Mouse (Mus musculus) cerebellum, adult 8-10 months (tissue): ENCODE results near the gene Tubg1.
"Not testable (repeated sequence)": the region's sequence is repeated elsewhere in the genome, so short reads cannot be mapped to it uniquely, and the experiment has no call there.

Experiments used
- DNase-seq: peaks from one replicate; pipeline ENCODE4 v3.0.0; 2022

The Tubg1 gene

DNA sequence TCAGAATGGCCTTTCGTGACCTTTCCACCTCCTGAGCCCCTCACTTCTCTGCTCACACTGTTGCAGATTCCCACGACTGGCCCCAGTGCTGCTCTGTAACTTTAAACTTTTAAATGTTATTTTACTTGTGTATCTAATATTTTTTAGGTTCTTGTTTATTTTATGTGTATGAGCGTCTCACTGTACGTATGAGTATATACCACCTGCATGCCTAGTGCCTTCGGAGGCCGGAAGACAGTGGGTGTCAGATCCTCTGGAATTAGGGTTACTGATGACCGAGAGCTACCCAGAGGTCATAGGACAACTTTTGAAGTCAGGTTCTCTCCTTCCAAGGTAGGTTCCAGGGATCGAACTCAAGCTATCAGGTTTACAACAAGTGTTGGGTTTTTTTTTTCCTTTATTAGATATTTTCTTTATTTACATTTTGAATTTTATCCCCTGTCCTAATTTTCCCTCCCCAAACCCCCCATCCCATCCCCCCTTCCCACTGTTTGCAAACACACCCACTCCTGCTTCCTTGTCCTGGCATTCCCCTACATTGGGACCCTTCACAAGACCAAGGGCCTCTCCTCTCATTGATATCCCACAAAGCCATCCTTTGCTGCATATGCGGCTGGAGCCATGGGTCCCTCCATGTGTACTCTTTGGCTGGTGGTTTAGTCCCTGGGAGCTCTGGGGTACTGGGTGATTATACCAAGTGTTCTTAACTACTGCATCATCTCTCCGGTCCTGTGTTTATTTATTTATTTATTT lies 22.7 kb downstream of the Tubg1 start:
- DNase-seq = no peak

DNA sequence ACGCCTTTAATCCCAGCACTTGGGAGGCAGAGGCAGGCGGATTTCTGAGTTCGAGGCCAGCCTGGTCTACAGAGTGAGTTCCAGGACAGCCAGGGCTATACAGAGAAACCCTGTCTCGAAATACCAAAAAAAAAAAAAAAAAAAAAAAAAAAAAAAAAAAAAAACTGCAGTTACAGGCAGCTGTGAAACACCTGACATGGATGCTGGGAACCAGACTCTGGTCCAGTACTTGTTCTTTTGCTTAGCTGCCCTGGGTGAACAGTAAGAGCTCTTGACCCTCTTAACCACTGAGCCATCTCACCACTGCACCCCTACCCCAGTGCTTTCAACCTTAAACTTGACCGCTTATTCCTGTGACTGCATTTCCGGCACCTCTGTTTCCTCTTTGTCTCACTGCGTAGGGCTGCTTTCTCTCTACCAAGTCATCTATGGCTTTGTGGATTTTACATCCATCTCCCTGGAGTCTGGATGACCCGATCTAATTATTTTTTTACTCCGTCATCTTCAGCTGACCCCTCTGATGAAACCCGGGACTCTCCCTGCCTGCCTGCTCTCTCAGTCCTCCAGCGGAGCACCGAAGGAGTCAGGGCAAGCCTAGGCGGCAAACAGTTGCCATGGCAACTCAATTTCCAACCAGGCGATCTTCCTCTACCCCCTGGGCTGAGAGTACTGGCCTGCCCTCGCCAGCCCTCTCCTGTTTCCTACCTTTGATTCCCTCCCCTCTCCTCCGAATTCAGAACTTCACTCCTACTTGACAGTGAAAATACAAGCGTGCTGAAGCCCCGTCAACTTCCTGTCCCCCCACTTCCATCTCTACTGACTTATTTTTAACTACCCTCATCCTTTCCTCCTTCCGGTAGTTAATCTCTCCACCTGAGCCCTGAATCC lies 23.8 kb downstream of the Tubg1 start:
- DNase-seq = peak; percentile 46

- no peak for DNase-seq
Observed at GRCm38 (mm10) chr11:101146377-101146776, 26.6 kb downstream of the Tubg1 start.

DNA sequence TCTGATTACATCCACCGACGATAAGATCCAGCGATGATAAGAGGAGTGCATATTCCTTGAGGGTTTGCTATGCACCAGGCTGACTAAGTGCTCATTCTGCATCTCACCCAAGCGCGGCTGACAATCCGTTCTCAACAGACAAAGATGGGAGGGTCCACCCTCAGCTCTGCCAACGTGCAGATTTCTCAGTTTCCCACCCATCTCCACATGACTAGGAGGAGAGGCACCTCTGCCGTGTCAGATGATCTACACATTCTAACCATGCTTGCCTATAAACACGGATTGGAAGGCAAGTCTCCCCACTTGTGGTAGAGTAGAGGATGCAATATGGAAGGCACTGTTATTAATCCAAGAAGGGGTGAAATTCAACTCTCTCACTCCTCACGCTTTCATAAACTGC lies 29.0 kb downstream of the Tubg1 start:
- no peak for DNase-seq

DNA sequence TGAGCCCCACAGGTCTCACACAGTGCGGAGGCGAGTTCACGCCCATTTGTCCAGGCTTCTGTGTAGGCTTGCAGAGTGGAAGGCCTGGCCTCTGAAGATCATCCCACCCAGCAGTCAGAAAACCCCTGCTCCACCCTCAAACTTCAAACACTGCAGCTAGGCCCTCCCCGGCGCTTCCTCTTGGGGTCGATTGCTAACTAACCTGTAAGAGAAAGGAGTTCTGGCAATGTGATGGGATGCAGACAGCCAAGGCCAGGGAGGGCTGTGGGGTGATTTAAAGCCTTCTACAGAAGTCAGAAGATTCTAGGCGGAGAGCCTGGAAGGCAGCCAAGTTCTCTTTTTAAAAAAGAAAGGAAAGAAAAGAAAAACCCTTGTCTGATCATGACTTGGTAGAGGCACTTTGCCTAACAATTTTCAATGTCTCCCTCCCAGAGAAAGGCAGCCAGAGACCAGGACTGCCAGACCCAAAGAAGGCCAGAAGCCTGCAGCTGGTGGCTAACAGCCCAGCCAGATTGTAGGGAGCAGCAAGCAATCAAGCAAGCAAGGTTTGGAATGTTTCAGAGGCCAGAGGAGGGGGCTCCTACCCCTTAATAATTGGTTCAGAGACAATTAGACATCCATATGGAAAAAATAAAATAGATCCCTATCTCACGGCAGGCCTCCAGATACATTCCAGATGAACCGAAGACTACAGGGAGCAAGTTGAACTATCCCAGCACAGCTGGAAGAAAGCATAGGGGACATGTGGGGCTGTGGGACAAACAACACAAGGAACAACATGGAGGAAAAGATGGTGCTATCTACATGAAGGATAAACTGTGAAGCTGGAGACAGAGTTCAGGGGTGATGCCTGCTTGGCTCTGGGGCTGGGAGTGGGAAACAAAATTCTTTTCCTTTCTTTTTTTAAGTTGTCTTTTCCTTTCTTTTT lies 29.7 kb downstream of the Tubg1 start:
- no peak for DNase-seq

GRCm38 (mm10) chr11:101151063-101151462 lies 31.3 kb downstream of the Tubg1 start:
- DNase-seq = no peak

DNA sequence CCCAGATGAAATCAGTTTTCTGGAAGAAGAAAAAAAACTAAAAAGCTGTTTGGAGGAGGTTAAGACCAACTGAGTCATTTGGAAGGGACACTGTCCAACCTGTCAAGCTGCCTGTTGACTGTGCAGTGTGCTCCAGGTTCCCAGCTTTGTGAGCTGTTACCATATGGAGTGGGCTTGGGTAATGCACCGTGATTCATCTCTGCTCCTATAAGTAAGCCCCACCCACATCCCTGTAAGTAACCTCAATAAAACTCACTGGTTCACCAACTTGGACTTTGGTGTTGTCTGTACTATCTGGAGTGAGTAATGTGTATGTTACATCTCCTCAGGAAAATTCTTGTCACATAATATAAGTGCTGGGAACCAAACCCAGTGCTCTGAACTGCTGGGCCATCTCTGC lies 33.1 kb downstream of the Tubg1 start:
- no peak for DNase-seq

DNA sequence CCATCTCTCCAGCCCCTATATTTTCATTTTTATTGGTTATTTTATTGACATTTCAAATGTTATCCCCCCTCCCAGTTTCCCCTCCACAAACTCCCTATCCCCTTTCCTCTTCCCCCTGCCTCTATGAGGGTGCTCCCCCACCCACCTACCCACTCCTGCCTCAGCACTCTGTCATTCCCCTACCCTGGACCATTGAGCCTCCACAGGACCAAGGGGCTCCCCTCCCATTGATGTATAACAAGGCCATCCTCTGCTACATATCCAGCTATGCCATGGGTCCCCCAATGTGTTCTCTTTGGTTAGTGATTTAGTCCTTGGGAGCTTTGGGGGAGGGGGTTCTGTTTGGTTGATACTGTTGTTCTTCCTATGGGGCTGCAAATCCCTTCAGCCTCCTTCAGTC lies 34.9 kb downstream of the Tubg1 start:
- no peak for DNase-seq

- DNase-seq = no peak
Observed at GRCm38 (mm10) chr11:101155151-101155550, 35.4 kb downstream of the Tubg1 start.

GRCm38 (mm10) chr11:101155728-101156371 lies 36.1 kb downstream of the Tubg1 start, which contains the start of gene Tubg2:
Tubg2 (plus strand) TSS chr11:101155907.
- DNase-seq = peak; percentile 78

DNA sequence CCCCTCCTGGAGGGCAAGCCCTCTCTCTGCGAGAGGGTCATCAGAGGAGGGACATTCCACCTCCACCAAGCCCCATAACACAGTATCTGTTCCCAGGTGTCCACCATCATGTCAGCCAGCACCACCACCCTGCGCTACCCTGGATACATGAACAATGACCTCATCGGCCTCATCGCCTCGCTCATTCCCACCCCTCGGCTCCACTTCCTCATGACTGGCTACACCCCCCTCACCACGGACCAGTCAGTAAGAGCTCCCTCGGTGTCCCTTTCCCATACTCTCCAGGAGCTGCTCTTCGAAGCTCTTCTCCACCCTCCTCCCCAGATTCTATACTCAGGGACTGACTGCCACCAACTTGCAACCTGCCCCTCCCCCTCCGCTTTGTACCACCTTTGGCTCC lies 40.4 kb downstream of the Tubg1 start:
- DNase-seq = not testable (repeated sequence)

- DNase-seq = not testable (repeated sequence)
Observed at GRCm38 (mm10) chr11:101160981-101161505, 41.3 kb downstream of the Tubg1 start.

DNA sequence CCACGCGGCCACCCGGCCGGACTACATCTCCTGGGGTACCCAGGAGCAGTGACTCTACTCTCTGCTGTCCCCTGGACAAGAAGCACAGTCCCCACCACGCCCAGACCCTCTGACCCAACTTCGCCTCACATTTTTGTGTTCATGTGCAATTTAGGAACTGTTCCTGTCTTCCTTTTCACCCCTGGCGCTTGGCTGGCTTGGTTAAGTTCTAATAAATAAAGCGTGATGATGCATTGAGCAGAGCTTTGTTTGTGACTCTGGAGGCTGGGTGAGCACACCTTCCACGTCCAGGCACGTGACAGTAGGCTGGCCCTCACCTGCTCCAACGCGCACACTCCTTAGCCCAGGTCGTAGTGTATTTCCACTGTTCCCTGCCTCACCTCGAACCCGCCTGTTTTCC lies 41.8 kb downstream of the Tubg1 start:
- no peak for DNase-seq

DNA sequence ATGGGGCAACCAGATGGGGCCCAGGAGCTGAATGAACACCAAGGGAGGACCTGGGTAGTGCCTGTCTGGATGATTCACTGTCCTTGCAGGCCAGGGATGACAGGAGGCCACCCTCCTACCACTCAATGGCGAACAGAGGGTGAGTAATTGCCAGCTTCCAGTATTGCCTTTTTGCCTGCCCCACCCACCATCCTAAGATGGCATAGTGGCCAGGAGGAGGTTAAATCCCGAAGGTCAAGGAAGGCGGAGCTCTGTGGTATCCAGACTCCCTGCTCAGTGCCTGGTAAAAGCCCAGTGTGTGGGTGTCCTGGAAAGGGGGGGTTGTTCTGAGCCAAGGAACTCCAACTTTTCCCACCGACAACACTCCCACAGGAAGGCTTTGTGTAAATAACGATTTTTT lies 42.6 kb downstream of the Tubg1 start:
- DNase-seq = no peak

DNA sequence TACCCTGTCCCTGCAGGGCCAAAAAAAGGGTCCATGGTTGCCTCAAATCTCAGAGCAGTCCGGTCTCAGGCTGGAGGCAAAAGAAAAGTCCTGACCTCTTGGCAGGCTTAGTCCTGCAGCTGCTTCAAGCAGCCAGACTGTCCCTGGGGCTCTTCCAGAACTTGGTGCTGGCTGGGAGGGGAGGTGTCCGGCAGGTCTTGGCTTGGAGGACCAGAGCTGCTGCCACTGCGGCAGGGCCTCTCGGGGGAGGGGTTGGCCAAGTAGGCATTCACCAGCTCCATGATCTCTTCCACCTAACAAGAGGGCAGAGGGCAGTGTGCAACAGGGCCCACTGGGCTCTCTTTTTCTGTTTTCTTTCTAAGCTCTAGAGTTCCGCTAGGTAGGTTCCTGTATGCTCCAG lies 43.0 kb downstream of the Tubg1 start:
- no peak for DNase-seq

- DNase-seq = no peak
Observed at GRCm38 (mm10) chr11:101163476-101164350, 44.0 kb downstream of the Tubg1 start.

DNA sequence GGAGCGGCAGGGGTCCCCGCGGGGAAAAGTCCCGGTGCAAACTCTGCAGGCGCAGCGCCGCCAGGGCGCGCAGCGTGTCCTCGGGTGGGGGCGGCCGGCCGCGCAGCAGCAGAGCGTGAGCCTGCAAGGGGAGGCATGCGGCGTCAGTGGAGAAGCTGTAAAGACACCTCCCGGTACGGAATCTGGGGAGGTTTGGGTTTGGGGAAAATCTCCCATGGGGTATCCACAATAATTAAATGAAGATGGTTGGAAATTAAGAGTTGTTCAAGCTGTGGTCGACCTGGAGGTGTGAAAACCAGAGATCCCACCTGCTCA lies 44.6 kb downstream of the Tubg1 start:
- no peak for DNase-seq

DNA sequence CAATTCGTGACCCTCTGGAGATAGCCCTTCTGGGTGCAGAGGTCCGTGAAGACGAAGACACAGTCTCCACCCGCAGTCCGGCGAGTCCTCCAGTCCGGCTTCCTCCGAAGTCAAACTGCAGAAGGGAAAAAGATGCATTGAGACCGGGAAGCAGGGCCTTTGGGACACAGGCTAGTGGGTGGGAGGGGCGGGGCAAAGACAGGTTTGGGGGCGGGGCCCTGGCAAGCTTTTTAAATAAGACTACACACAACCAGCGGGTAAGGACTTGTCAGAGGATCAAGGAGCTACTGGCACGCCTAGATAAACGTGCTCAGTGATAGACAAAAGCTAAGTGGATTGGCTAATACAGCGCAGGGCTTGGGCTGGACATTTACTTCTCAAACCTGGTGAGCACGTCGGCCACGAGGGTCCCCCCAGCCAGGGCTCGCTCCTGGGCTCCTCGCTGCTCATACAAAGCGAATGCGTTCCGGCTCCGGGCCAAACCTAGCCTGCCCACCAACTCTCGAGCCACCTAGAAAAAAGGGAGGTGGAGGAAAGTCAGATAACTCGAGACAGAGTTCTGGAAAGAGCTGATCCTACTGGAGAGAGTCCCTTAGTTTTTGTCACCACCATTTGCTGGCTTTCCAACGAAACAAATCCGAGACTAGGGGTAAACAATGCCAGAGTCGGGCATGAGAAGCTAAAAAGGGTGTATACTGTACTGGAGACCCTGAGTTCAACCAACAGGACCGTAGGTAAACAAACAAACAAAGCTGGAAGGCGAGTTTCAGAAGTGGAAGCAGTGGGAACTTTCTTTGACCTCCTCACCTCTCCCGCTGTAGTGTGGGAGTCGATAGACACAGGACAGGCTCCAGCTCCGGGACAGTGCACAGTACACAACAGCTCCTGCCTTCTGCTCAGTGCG lies 45.2 kb downstream of the Tubg1 start:
- DNase-seq = no peak

GRCm38 (mm10) chr11:101166357-101166756 lies 46.6 kb downstream of the Tubg1 start:
- no peak for DNase-seq
